Mouse (Mus musculus) heart, embryonic 12.5 days (tissue): ENCODE data around the gene Ackr2. TPM values are rescaled to one million over a fixed set of nuclear protein-coding genes. Genes with fewer than 3 reads are reported as not detected.

Source experiments
- ATAC-seq: fragments of 200-750 bp; cut with Nextera tagmentation; 2 replicates; pipeline ENCODE4 v1.8.0; 2017; ENCODE audit warnings: moderate TSS enrichment, moderate library complexity; ENCODE audit not compliant: insufficient number of reproducible peaks, low FRiP score
- H3K27ac ChIP-seq: fragments of 300-500 bp; sonication (generic); 2 replicates; pipeline ENCODE4 v1.5.1; 2016; ENCODE audit warnings: mild to moderate bottlenecking, moderate library complexity; ENCODE audit not compliant: poor library complexity, severe bottlenecking
- H3K27me3 ChIP-seq: fragments of 300-500 bp; sonication (generic); replicated peaks from 2 replicates; pipeline ENCODE4 v1.6.1; 2016; ENCODE audit warnings: mild to moderate bottlenecking, moderate library complexity
- H3K36me3 ChIP-seq: fragments of 300-500 bp; sonication (generic); 2 replicates; pipeline ENCODE4 v1.6.1; 2016; ENCODE audit warnings: mild to moderate bottlenecking, moderate library complexity
- H3K4me1 ChIP-seq: fragments of 300-500 bp; sonication (generic); replicated peaks from 2 replicates; pipeline ENCODE4 v1.6.1; 2016; ENCODE audit warnings: mild to moderate bottlenecking
- H3K4me2 ChIP-seq: fragments of 300-500 bp; sonication (generic); 2 replicates; pipeline ENCODE4 v1.6.1; 2016; ENCODE audit warnings: mild to moderate bottlenecking, moderate library complexity
- H3K4me3 ChIP-seq: fragments of 300-500 bp; sonication (generic); 2 replicates; pipeline ENCODE4 v1.5.1; 2016; ENCODE audit warnings: mild to moderate bottlenecking
- H3K9ac ChIP-seq: fragments of 300-500 bp; sonication (generic); 2 replicates; pipeline ENCODE4 v1.6.1; 2016; ENCODE audit warnings: mild to moderate bottlenecking, moderate library complexity
- H3K9me3 ChIP-seq: fragments of 300-500 bp; sonication (generic); replicated peaks from 2 replicates; pipeline ENCODE4 v1.6.1; 2016; ENCODE audit warnings: mild to moderate bottlenecking, moderate library complexity
- WGBS: fragments of 180-500 bp; shearing (Covaris S2); methylation state at CpG from one replicate; pipeline ENCODE4 v1.1.7; 2016; 5-methylcytosine and 5-hydroxymethylcytosine counted together
- polyA plus RNA-seq: library from polyadenylated mRNA; unstranded; fragments of >200 nt; fragmentation: Nextera tagmentation; extraction: Ambion mirVana; gene quantifications from 2 replicates; pipeline ENCODE4 v1.2.1, GENCODE M21; 2016

Gene Ackr2
- polyA plus RNA-seq, 1 experiment from 2014 or later: 0.09 TPM

- Histone ChIP-seq H3K4me3 (no peak overlapping the region), H3K27ac (no peak overlapping the region), H3K4me2 (no peak overlapping the region), H3K36me3 (no peaks in the 10 kb centered on the region), H3K4me1 (peaks cover 3% of the 10 kb centered on the region), H3K9me3 (no peaks in the 10 kb centered on the region), H3K27me3 (peaks cover 4% of the 10 kb centered on the region; the same call in 1 of the 2 replicates), H3K9ac (no peak overlapping the region)
- WGBS: 79% methylated on average over 8 of the region's 8 CpGs
- ATAC-seq: no peak
These were observed 25.3 kb downstream of the Ackr2 start for GRCm38 (mm10) chr9:121923443-121923842.

GRCm38 (mm10) chr9:121923906-121924305 lies 25.8 kb downstream of the Ackr2 start:
- no peak overlapping the region for H3K4me3 ChIP-seq
- H3K4me2 ChIP-seq: no peak overlapping the region
- peaks cover 4% of the 10 kb centered on the region; the same call in 1 of the 2 replicates for H3K27me3 ChIP-seq
- no peaks in the 10 kb centered on the region for H3K9me3 ChIP-seq
- H3K27ac ChIP-seq: no peak overlapping the region
- peaks cover 3% of the 10 kb centered on the region for H3K4me1 ChIP-seq
- ATAC-seq: no peak
- no peak overlapping the region for H3K9ac ChIP-seq
- no peaks in the 10 kb centered on the region for H3K36me3 ChIP-seq
- WGBS: 76% methylated on average over 5 of the region's 5 CpGs

- no peak overlapping the region for H3K4me3 ChIP-seq
- H3K36me3 ChIP-seq: no peaks in the 10 kb centered on the region
- WGBS: 82% methylated on average over 9 of the region's 9 CpGs
- H3K27me3 ChIP-seq: peaks cover 4% of the 10 kb centered on the region; the same call in 1 of the 2 replicates
- no peak overlapping the region for H3K27ac ChIP-seq
- no peaks in the 10 kb centered on the region for H3K9me3 ChIP-seq
- H3K4me2 ChIP-seq: no peak overlapping the region
- no peak overlapping the region for H3K9ac ChIP-seq
- peaks cover 3% of the 10 kb centered on the region for H3K4me1 ChIP-seq
- ATAC-seq: no peak
These were observed 26.9 kb downstream of the Ackr2 start for GRCm38 (mm10) chr9:121924901-121925560.

DNA sequence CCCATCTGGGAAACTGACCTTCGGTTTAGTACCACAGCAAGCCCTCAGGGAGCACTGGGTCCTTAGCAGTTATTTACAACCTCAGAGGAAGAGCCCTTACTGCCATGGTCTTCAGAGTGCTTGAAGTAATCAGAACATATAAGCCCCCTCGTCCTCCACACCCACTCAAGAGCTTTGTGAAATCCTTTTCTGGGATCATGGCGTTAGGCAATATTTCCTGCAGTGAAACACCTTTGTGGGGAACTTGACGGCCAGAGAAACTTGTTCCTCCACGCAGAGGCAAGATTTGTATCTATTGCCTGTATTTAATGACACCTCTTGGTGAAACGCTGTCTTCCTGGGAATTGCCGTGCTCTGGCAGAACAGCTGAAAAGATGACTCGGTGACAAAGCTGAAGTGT lies 27.8 kb downstream of the Ackr2 start:
- no peak overlapping the region for H3K4me2 ChIP-seq
- no peak overlapping the region for H3K4me3 ChIP-seq
- peaks cover 4% of the 10 kb centered on the region; the same call in 1 of the 2 replicates for H3K27me3 ChIP-seq
- H3K27ac ChIP-seq: no peak overlapping the region
- peaks cover 3% of the 10 kb centered on the region for H3K4me1 ChIP-seq
- H3K9ac ChIP-seq: no peak overlapping the region
- no peaks in the 10 kb centered on the region for H3K9me3 ChIP-seq
- no peak for ATAC-seq
- no peaks in the 10 kb centered on the region for H3K36me3 ChIP-seq
- 60% methylated on average over 8 of the region's 8 CpGs for WGBS

- peaks cover 4% of the 10 kb centered on the region; the same call in 1 of the 2 replicates for H3K27me3 ChIP-seq
- 48% methylated on average over 11 of the region's 11 CpGs for WGBS
- no peak for ATAC-seq
These were observed 28.7 kb downstream of the Ackr2 start for GRCm38 (mm10) chr9:121926634-121927405.

GRCm38 (mm10) chr9:121927721-121928120 lies 29.6 kb downstream of the Ackr2 start:
- Histone ChIP-seq H3K27me3 (peaks cover 9% of the 10 kb centered on the region), H3K4me3 (no peak overlapping the region)
- 71% methylated on average over 7 of the region's 7 CpGs for WGBS

More at GRCm38 (mm10) chr9:121926634-121927405, 28.7 kb downstream of the Ackr2 start:
- Histone ChIP-seq H3K4me2 (no peak overlapping the region), H3K4me3 (no peak overlapping the region), H3K9me3 (no peaks in the 10 kb centered on the region), H3K4me1 (peaks cover 3% of the 10 kb centered on the region), H3K27ac (no peak overlapping the region), H3K36me3 (no peaks in the 10 kb centered on the region), H3K9ac (no peak overlapping the region)

GRCm38 (mm10) chr9:121928498-121928897 lies 30.3 kb downstream of the Ackr2 start:
- no peak overlapping the region for H3K4me3 ChIP-seq
- H3K9me3 ChIP-seq: no peaks in the 10 kb centered on the region
- no peak for ATAC-seq
- 17% methylated on average over 2 of the region's 2 CpGs for WGBS
- no peak overlapping the region for H3K27ac ChIP-seq
- no peaks in the 10 kb centered on the region for H3K36me3 ChIP-seq
- peaks cover 11% of the 10 kb centered on the region for H3K27me3 ChIP-seq
- peaks cover 3% of the 10 kb centered on the region for H3K4me1 ChIP-seq
- H3K4me2 ChIP-seq: no peak overlapping the region
- H3K9ac ChIP-seq: no peak overlapping the region

More at GRCm38 (mm10) chr9:121927721-121928120, 29.6 kb downstream of the Ackr2 start:
- no peak overlapping the region for H3K4me2 ChIP-seq
- ATAC-seq: no peak
- H3K36me3 ChIP-seq: no peaks in the 10 kb centered on the region
- H3K9ac ChIP-seq: no peak overlapping the region
- no peaks in the 10 kb centered on the region for H3K9me3 ChIP-seq
- no peak overlapping the region for H3K27ac ChIP-seq
- peaks cover 3% of the 10 kb centered on the region for H3K4me1 ChIP-seq

DNA sequence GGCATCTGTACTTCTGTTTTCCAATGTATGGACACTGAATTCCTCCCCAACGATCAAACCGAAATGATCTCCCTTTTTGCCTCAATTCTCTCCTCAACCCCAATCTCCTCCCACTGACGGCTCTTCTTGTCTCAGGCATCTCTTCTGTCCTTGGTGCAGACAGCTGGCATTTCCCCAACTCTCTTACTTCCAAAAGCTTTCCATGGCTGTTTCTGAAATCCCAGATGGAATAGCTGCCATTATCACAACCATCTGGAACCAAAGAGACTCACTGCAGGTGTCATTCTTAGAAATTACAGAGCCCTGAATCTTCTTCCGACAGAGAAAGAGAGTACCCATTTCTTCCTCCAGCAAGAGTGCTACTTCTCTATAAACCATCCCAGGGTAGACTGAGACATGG lies 36.7 kb downstream of the Ackr2 start:
- no peak overlapping the region for H3K4me3 ChIP-seq
- no peaks in the 10 kb centered on the region for H3K9me3 ChIP-seq
- ATAC-seq: no peak
- 75% methylated on average over 4 of the region's 4 CpGs for WGBS
- H3K4me1 ChIP-seq: no peaks in the 10 kb centered on the region
- no peak overlapping the region for H3K27ac ChIP-seq
- no peak overlapping the region for H3K9ac ChIP-seq
- H3K36me3 ChIP-seq: no peaks in the 10 kb centered on the region
- H3K4me2 ChIP-seq: no peak overlapping the region
- peaks cover 15% of the 10 kb centered on the region for H3K27me3 ChIP-seq

- no peak for ATAC-seq
- Histone ChIP-seq H3K27me3 (peaks cover 15% of the 10 kb centered on the region), H3K4me3 (no peak overlapping the region), H3K9me3 (no peaks in the 10 kb centered on the region), H3K27ac (no peak overlapping the region), H3K4me1 (no peaks in the 10 kb centered on the region), H3K9ac (no peak overlapping the region), H3K36me3 (no peaks in the 10 kb centered on the region), H3K4me2 (no peak overlapping the region)
- 65% methylated on average over 1 of the region's 1 CpGs for WGBS
These were observed 38.8 kb downstream of the Ackr2 start for GRCm38 (mm10) chr9:121936952-121937351.

DNA sequence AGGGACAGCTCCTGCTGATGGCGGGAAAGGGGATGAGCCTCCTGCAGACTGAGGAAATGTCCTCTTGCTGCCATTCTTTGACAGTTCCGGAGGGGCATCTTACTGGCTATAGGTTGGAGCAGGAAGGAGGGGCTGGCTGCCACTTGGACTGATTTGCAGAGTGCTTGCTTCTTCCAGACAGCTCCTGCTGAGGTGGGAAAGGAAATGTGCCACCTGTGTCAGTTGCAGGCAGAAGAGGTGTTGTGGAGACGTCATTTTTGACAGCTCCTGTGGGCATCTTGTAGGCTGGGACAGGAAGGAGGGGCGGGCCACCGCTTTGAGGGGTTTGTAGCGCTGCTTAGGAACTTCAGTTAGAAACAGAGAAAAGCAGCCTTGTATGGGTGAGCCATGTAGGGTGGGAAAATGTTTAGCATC lies 39.3 kb downstream of the Ackr2 start:
- Histone ChIP-seq H3K9ac (no peak overlapping the region), H3K4me1 (no peaks in the 10 kb centered on the region), H3K4me2 (peak overlapping the region; percentile 65), H3K27ac (no peak overlapping the region), H3K4me3 (peak overlapping the region; percentile 41; the same call in 1 of the 2 replicates), H3K9me3 (no peaks in the 10 kb centered on the region), H3K36me3 (no peaks in the 10 kb centered on the region), H3K27me3 (peaks cover 13% of the 10 kb centered on the region)
- 50% methylated on average over 6 of the region's 6 CpGs for WGBS
- ATAC-seq: no peak

DNA sequence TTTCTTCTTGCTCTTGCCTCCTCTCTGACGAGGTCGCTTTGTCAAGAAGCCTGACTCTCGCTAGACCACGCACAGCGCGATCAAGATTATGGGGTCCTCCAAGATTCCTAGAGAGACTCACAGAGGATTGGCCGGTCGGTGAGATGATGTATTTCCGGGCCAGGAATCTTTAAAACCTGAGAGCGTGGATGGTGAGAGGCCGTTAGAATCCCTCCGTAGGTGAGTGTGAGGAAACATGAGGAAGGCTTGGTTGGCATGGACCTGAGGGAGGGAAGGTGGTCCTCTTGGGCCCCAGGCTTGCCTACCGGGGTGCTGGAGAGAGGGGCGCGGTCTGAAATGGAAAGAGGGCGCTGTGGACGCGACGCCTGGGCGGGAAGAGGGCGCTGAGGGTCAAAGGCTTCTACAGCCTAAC lies 39.8 kb downstream of the Ackr2 start:
- no peaks in the 10 kb centered on the region for H3K9me3 ChIP-seq
- H3K9ac ChIP-seq: 0 out of 2 replicates have a peak overlapping the region, but pooled peaks have one; percentile 28
- 0 out of 2 replicates have a peak, but pooled peaks have one; percentile 29 for ATAC-seq
- no peaks in the 10 kb centered on the region for H3K4me1 ChIP-seq
- H3K36me3 ChIP-seq: no peaks in the 10 kb centered on the region
- 51% methylated on average over 21 of the region's 21 CpGs for WGBS
- H3K27ac ChIP-seq: no peak overlapping the region
- peak overlapping the region; percentile 65 for H3K4me2 ChIP-seq
- H3K27me3 ChIP-seq: peaks cover 8% of the 10 kb centered on the region
- H3K4me3 ChIP-seq: peak overlapping the region; percentile 41
